Mouse (Mus musculus) hindbrain, embryonic 11.5 days (tissue): Measurements from ENCODE around the gene Oaf. TPM values are rescaled to one million over a fixed set of nuclear protein-coding genes. Genes with fewer than 3 reads are reported as not detected.

Experiments
- ATAC-seq: fragments of 200-750 bp; cut with Nextera tagmentation; 2 replicates; pipeline ENCODE4 v1.8.0; 2017; ENCODE audit warnings: mild to moderate bottlenecking, moderate TSS enrichment, moderate library complexity; ENCODE audit not compliant: low FRiP score
- DNase-seq: peaks from one replicate; pipeline ENCODE4 v3.0.0-alpha.2; 2015; ENCODE audit warnings: low spot score
- H3K27ac ChIP-seq: fragments of 300-500 bp; sonication (generic); 2 replicates; pipeline ENCODE4 v1.5.1; 2014; ENCODE audit warnings: mild to moderate bottlenecking, low read depth, low read length
- H3K27me3 ChIP-seq: fragments of 300-500 bp; sonication (generic); 2 replicates; pipeline ENCODE4 v1.6.1; 2014; ENCODE audit warnings: mild to moderate bottlenecking, low read length, moderate library complexity, mixed read lengths; ENCODE audit not compliant: control insufficient read depth, insufficient read depth
- H3K36me3 ChIP-seq: fragments of 300-500 bp; sonication (generic); 2 replicates; pipeline ENCODE4 v1.6.1; 2014; ENCODE audit warnings: mild to moderate bottlenecking, low read length, moderate library complexity, mixed read lengths; ENCODE audit not compliant: control insufficient read depth, insufficient read depth
- H3K4me1 ChIP-seq: fragments of 300-500 bp; sonication (generic); replicated peaks from 2 replicates; pipeline ENCODE4 v1.6.1; 2014; ENCODE audit warnings: low read length, mixed read lengths; ENCODE audit not compliant: control insufficient read depth, insufficient read depth
- H3K4me2 ChIP-seq: fragments of 300-500 bp; sonication (generic); replicated peaks from 2 replicates; pipeline ENCODE4 v1.6.1; 2014; ENCODE audit warnings: mild to moderate bottlenecking, low read depth, low read length
- H3K4me3 ChIP-seq: fragments of 300-500 bp; sonication (generic); 2 replicates; pipeline ENCODE4 v1.5.1; 2014; ENCODE audit warnings: low read depth, low read length
- H3K9ac ChIP-seq: fragments of 300-500 bp; sonication (generic); 2 replicates; pipeline ENCODE4 v1.6.1; 2014; ENCODE audit warnings: low read depth, low read length
- H3K9me3 ChIP-seq: fragments of 300-500 bp; sonication (generic); 2 replicates; pipeline ENCODE4 v1.6.1; 2016; ENCODE audit warnings: low read length; ENCODE audit not compliant: control insufficient read depth
- WGBS: fragments of 180-500 bp; shearing (Covaris S2); extraction: QIAGEN DNeasy Blood & Tissue Kit; methylation state at CpG from one replicate; pipeline ENCODE4 v1.1.7; 2014; 5-methylcytosine and 5-hydroxymethylcytosine counted together
- polyA plus RNA-seq: library from polyadenylated mRNA; unstranded; fragments of >200 nt; fragmentation: Nextera tagmentation; extraction: Ambion mirVana; gene quantifications from 2 replicates; pipeline ENCODE4 v1.2.1, GENCODE M21; 2014

Oaf gene
- polyA plus RNA-seq, 1 experiment from 2014 or later = 41.4 TPM

DNA sequence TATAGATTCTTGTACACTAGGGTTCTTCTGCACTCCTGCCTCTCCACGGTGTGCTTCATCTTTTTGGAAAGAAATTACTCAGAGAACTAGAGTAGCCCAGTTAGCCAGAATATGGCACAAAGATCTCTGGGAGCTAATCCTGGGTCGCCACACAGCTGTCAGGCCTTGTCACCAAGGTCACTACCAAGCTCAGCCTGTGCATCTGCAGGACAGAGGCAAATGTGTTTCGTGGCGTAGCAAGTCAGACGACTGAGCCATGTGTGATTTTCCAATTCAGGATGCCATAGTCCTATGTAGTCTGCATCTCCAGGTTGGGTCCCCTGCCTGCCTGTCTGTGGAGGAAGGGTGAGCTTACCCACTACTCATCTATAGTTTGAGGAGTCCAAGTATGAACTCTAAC is 6.7 kb downstream of the Oaf start:
- Histone ChIP-seq H3K27ac (no peak overlapping the region), H3K4me2 (no peak overlapping the region), H3K27me3 (peaks cover 10% of the 10 kb centered on the region), H3K36me3 (no peaks in the 10 kb centered on the region), H3K4me3 (no peak overlapping the region), H3K9me3 (no peaks in the 10 kb centered on the region), H3K4me1 (0 out of 2 replicates have a peak, but pooled peaks cover 2% of the 10 kb centered on the region), H3K9ac (no peak overlapping the region)
- WGBS = 78% methylated on average over 5 of the region's 5 CpGs
- ATAC-seq (no peak), DNase-seq (no peak)

DNA sequence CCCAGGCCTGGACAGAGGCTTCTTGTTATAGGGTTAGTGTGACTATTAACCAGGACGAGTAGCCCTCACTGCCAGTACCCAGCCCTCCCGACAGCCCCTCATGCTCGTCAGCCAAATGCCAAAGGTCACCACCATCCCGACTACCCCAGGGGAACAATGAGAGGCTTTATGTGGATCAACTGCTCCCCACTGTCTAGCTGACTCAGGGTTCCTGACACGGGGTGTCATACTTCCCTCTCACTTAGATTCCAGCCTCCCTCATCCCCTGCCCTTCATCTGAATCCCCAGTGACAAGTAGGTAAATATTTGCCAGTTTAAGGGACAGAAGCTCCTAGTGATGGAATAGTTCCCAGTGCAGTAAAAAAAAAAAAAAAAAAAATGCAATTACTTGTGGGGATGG is 7.4 kb downstream of the Oaf start:
- DNase-seq (no peak), ATAC-seq (no peak)
- Histone ChIP-seq H3K4me3 (no peak overlapping the region), H3K9me3 (no peaks in the 10 kb centered on the region), H3K4me1 (0 out of 2 replicates have a peak, but pooled peaks cover 2% of the 10 kb centered on the region), H3K36me3 (no peaks in the 10 kb centered on the region), H3K9ac (no peak overlapping the region), H3K27me3 (peaks cover 2% of the 10 kb centered on the region; the same call in 1 of the 2 replicates), H3K27ac (peak overlapping the region; percentile 17; the same call in 1 of the 2 replicates), H3K4me2 (no peak overlapping the region)
- 12% methylated on average over 5 of the region's 5 CpGs for WGBS

DNA sequence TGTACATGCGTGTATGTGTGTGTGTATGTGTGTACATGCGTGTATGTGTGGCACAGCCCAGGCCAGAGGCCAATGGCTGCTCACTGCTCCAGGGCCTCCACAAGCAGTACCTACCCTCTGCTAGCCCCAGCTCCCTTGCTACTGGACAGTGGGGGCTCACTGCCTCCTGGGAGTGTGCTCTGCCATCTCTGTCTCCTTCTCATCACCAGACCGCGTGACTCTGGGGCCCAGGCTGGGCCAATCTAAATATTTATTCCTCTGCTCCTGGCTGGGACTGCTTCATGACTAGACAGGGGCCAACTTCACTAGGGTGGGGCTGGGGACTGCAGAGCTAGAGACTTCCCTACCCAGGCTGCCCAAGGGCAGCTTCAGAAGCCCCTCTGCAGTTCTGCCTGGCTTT is 7.9 kb downstream of the Oaf start:
- ATAC-seq = no peak

DNA sequence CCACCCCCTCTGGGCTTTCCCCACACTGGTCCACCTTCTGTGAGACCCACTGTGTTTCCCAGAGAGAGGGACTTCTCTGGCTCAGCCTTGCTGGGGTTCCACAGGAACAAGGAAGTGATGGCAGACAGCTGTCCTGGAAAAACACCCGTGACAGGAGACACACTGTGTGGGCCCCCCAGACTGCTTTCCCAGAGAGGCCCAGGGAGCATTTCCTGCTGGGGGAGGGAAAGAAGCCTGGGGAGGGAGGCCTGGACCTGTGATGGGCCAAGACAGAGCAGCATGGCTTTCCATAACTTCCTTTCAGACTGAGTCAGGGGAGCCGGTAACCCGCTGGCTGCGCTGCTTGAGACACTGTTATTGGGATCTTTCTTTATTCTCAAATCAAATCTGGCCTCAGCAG is 8.8 kb downstream of the Oaf start:
- Histone ChIP-seq H3K4me3 (no peak overlapping the region), H3K27ac (no peak overlapping the region), H3K4me2 (no peak overlapping the region), H3K27me3 (0 out of 2 replicates have a peak, but pooled peaks cover under 1% of the 10 kb centered on the region), H3K4me1 (no peaks in the 10 kb centered on the region), H3K9me3 (no peaks in the 10 kb centered on the region), H3K36me3 (no peaks in the 10 kb centered on the region), H3K9ac (no peak overlapping the region)
- DNase-seq = no peak
- 67% methylated on average over 4 of the region's 4 CpGs for WGBS
- no peak for ATAC-seq

More for the DNA sequence above, 7.9 kb downstream of the Oaf start:
- H3K27me3 ChIP-seq = 0 out of 2 replicates have a peak, but pooled peaks cover 2% of the 10 kb centered on the region
- no peak for DNase-seq
- H3K9me3 ChIP-seq = no peaks in the 10 kb centered on the region
- peak overlapping the region; percentile 17; the same call in 1 of the 2 replicates for H3K27ac ChIP-seq
- H3K36me3 ChIP-seq = no peaks in the 10 kb centered on the region
- no peak overlapping the region for H3K9ac ChIP-seq
- H3K4me2 ChIP-seq = no peak overlapping the region
- no peak overlapping the region for H3K4me3 ChIP-seq
- WGBS = 59% methylated on average over 4 of the region's 4 CpGs
- H3K4me1 ChIP-seq = 0 out of 2 replicates have a peak, but pooled peaks cover under 1% of the 10 kb centered on the region

DNA sequence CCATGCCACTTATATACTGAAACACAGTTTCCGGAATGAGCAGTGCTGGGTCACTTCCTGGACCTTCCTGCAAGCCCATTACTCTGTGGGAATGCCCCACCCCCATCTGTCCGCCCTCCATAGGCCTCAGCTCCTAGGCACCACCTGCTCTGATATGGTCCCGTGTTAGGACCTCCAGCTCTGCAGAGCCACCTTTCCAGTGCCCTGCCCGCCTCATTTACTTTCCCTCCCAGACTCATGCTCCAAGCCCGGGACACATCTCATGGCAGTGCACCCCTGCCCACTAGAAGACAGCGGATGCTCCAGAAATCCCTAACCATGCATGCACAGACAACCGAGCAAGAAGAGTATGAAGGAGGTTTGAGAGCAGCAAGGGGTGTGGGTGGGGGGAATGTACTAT is 9.7 kb downstream of the Oaf start:
- no peak for ATAC-seq
- no peak overlapping the region for H3K27ac ChIP-seq
- no peak for DNase-seq
- H3K9me3 ChIP-seq = no peaks in the 10 kb centered on the region
- no peaks in the 10 kb centered on the region for H3K36me3 ChIP-seq
- WGBS = 90% methylated on average over 7 of the region's 7 CpGs
- no peak overlapping the region for H3K4me3 ChIP-seq
- H3K9ac ChIP-seq = no peak overlapping the region
- H3K4me2 ChIP-seq = no peak overlapping the region
- no peaks in the 10 kb centered on the region for H3K27me3 ChIP-seq
- no peaks in the 10 kb centered on the region for H3K4me1 ChIP-seq

DNA sequence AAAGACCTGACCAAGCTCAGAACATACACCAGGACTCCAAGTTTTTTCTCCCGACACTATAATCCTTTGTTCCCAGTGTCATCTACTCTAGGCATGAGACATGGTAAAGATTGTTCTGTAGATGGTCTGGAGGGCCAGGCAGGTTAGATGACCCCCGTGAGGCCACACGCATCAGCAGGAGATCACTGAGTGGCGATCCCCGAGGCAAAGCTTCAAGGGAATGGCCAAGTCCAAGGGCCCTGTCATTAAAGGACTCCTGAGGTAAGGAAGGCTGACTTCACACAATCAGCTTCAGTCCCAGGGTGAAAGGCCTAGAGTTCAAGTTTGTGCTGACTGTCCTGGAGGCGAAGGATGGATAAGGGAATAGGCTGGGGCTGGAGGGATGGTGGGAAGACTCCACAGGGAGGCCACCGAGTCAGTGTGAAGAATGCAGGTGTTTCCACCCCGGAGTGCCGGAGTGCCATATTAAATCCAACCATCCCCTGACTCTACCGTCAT is 10.3 kb downstream of the Oaf start:
- H3K27me3 ChIP-seq = no peaks in the 10 kb centered on the region
- H3K27ac ChIP-seq = no peak overlapping the region
- no peaks in the 10 kb centered on the region for H3K4me1 ChIP-seq
- DNase-seq (no peak), ATAC-seq (no peak)
- no peak overlapping the region for H3K9ac ChIP-seq
- no peaks in the 10 kb centered on the region for H3K9me3 ChIP-seq
- no peak overlapping the region for H3K4me2 ChIP-seq
- H3K36me3 ChIP-seq = no peaks in the 10 kb centered on the region
- H3K4me3 ChIP-seq = no peak overlapping the region
- WGBS = 91% methylated on average over 10 of the region's 10 CpGs

DNA sequence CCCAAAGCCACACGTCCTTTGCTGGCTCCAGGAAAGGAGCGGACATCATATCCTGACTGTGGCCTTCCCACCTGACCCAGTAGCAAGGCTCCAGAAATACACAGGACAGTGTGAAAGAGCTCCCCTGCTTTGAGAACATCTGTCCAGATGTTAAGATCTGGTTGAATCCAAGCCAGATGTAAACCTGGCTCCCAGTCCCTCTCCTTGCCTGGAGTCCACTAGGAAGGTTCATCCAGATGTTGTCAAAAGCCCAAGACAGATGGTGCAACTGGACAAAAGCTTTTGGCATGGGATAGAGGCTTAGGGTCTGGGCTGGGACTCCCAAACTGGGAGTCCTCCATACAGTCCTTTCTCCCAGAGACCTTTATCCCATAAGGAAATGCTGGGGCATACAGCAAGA is 11.0 kb downstream of the Oaf start:
- ATAC-seq (no peak), DNase-seq (no peak)
- H3K27ac ChIP-seq = no peak overlapping the region
- H3K4me2 ChIP-seq = no peak overlapping the region
- H3K4me3 ChIP-seq = no peak overlapping the region
- no peaks in the 10 kb centered on the region for H3K4me1 ChIP-seq
- no peak overlapping the region for H3K9ac ChIP-seq
- 94% methylated on average over 2 of the region's 2 CpGs for WGBS
- H3K36me3 ChIP-seq = no peaks in the 10 kb centered on the region
- no peaks in the 10 kb centered on the region for H3K27me3 ChIP-seq
- no peaks in the 10 kb centered on the region for H3K9me3 ChIP-seq

DNA sequence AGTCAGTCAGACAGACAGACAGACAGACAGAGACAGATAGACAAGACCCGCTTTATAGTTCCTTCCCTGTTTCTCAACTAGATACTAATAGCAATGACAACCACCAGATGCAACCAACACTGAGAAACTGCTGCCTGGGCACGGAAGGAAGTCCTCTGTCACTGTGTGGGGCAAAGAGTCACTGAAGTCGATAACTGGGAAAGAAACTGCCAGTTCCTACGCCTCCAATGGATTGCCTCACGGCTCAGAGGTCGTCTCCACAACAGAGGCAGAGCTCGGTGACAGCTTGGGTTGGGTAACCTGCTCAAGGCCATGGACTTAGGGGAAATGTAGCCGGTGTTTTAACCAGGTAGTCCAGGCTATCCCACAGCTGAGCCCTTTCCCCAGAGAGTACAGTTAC is 12.1 kb downstream of the Oaf start:
- Histone ChIP-seq H3K4me1 (no peaks in the 10 kb centered on the region), H3K27me3 (no peaks in the 10 kb centered on the region), H3K27ac (no peak overlapping the region), H3K4me2 (no peak overlapping the region), H3K9ac (no peak overlapping the region), H3K9me3 (no peaks in the 10 kb centered on the region), H3K36me3 (no peaks in the 10 kb centered on the region), H3K4me3 (no peak overlapping the region)
- DNase-seq = no peak
- WGBS = 85% methylated on average over 8 of the region's 8 CpGs
- ATAC-seq = no peak

DNA sequence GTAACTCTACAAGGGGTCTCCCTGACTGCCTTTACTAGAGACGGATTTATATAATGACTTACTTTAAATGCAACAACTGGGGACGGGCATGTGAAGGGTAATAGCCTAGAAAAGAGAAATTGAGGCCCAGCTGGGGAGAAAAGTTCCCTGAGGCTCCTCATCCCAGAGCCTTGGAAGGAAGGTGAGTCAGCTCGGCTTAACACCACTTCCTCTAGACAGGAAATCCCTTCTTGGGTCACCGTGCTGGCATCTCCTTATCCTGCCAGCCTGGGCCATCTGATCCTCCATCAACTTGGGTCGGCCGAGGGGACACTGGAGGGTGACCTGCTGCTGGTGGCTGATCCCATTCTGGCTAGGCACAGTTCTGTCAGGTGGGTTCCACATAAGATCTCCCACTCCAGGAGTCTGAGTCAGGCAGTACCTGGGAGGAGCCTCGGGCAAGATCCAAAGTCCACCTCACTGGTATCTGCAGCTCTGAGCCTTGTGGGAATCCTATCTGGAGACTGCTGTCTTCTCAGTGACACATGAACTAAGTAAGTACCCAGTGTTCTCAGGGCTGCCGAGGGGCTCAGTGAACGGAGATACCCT is 13.0 kb downstream of the Oaf start:
- H3K36me3 ChIP-seq = no peaks in the 10 kb centered on the region
- no peak overlapping the region for H3K9ac ChIP-seq
- ATAC-seq (no peak), DNase-seq (no peak)
- no peak overlapping the region for H3K4me3 ChIP-seq
- no peaks in the 10 kb centered on the region for H3K4me1 ChIP-seq
- no peaks in the 10 kb centered on the region for H3K9me3 ChIP-seq
- no peak overlapping the region for H3K27ac ChIP-seq
- H3K27me3 ChIP-seq = no peaks in the 10 kb centered on the region
- 84% methylated on average over 9 of the region's 9 CpGs for WGBS
- H3K4me2 ChIP-seq = no peak overlapping the region
